Mouse (Mus musculus): ENCODE data around the gene Kat5.
A peak's percentile ranks its signal among the peaks of the same experiment; 100 is the strongest.

Gene Kat5

GRCm38 (mm10) chr19:5571831-5572230 lies 38.2 kb downstream of the Kat5 start:
- DNase-seq (ENCODE audit: low spot score) = no peak

GRCm38 (mm10) chr19:5570353-5571246 lies 39.4 kb downstream of the Kat5 start:
- DNase-seq (ENCODE audit: low spot score) = no peak

- DNase-seq (ENCODE audit: low spot score) = no peak
These were observed 40.5 kb downstream of the Kat5 start for GRCm38 (mm10) chr19:5569521-5569920.

- peak; percentile 92 for DNase-seq (ENCODE audit: low spot score)
These were observed 41.4 kb downstream of the Kat5 start for GRCm38 (mm10) chr19:5568470-5569140.

GRCm38 (mm10) chr19:5567534-5568469 lies 42.2 kb downstream of the Kat5 start, which contains the start of gene Ap5b1:
TSS of gene Ap5b1 (plus strand) at chr19:5568025.
- DNase-seq (ENCODE audit: low spot score) = peak; percentile 81

GRCm38 (mm10) chr19:5567180-5567533 lies 42.9 kb downstream of the Kat5 start:
- DNase-seq (ENCODE audit: low spot score) = peak; percentile 48

- no peak for DNase-seq (ENCODE audit: low spot score)
These were observed 43.7 kb downstream of the Kat5 start for GRCm38 (mm10) chr19:5566316-5566715.

GRCm38 (mm10) chr19:5562776-5563175 lies 47.3 kb downstream of the Kat5 start:
- no peak for DNase-seq (ENCODE audit: low spot score)

GRCm38 (mm10) chr19:5561886-5562285 lies 48.2 kb downstream of the Kat5 start:
- no peak for DNase-seq (ENCODE audit: low spot score)

GRCm38 (mm10) chr19:5561252-5561790 lies 48.7 kb downstream of the Kat5 start:
- DNase-seq (ENCODE audit: low spot score) = no peak

GRCm38 (mm10) chr19:5560457-5561041 lies 49.5 kb downstream of the Kat5 start, which contains the start of gene Ovol1:
TSS of gene Ovol1 (minus strand) at chr19:5560646.
- DNase-seq (ENCODE audit: low spot score) = no peak

- DNase-seq (ENCODE audit: low spot score) = no peak
These were observed 50.2 kb downstream of the Kat5 start for GRCm38 (mm10) chr19:5559631-5560456.

- no peak for DNase-seq (ENCODE audit: low spot score)
These were observed 50.8 kb downstream of the Kat5 start for GRCm38 (mm10) chr19:5559229-5559628.

- no peak for DNase-seq (ENCODE audit: low spot score)
These were observed 51.3 kb downstream of the Kat5 start for GRCm38 (mm10) chr19:5558770-5559169.

- no peak for DNase-seq (ENCODE audit: low spot score)
These were observed 51.9 kb downstream of the Kat5 start for GRCm38 (mm10) chr19:5558169-5558568.

GRCm38 (mm10) chr19:5554212-5554611 lies 55.8 kb downstream of the Kat5 start:
- DNase-seq (ENCODE audit: low spot score) = no peak

- DNase-seq (ENCODE audit: low spot score) = no peak
These were observed 56.2 kb downstream of the Kat5 start for GRCm38 (mm10) chr19:5553802-5554201.

Measured in c-Kit-positive CD71-positive TER-119-positive erythroid progenitor cells, embryonic 14.5 days (primary cell).